In genomic region chr3:101628255-101628654, GRCm38 (mm10) we compare ENCODE assay signal across 20 mouse cellular contexts. TPM values are rescaled to one million over a fixed set of nuclear protein-coding genes. Genes with fewer than 3 reads are reported as not detected.
A peak's percentile ranks its signal among the peaks of the same experiment; 100 is the strongest.
DNase-seq lines count a peak whose midpoint lies in the region; ATAC-seq and TF ChIP-seq lines count a peak whose summit lies in the region.
"Had no signal": no experiment of that assay in that cellular context is flagged by ENCODE, and none has a peak within 500 bp of the region (broad histone marks: within the 10 kb centered on the region; RNA-seq: fewer than 3 reads in every experiment).

No protein-coding gene starts in this region.

- no peak overlapping the region for H3K4me3 ChIP-seq in forebrain, postnatal 0 days (ENCODE audit: low read depth, low read length)
- no peak overlapping the region for H3K4me3 ChIP-seq in forebrain, embryonic 13.5 days
- H3K4me3 ChIP-seq: heart, embryonic 10.5 days; hindbrain, embryonic 15.5 days; lung, embryonic 15.5 days; megakaryocyte, embryonic 14.5 days had no signal

- TF ChIP-seq CTCF in forebrain, postnatal 0 days (IDR thresholded peaks at IDR 0.05; ENCODE audit: low read depth): no peak

- no peaks in the 10 kb centered on the region for H3K4me1 ChIP-seq in forebrain, postnatal 0 days (ENCODE audit: insufficient read depth)
- H3K4me1 ChIP-seq in forebrain, embryonic 13.5 days: no peaks in the 10 kb centered on the region
- H3K4me1 ChIP-seq: lung, embryonic 15.5 days; megakaryocyte, embryonic 14.5 days had no signal

- H3K27ac ChIP-seq in forebrain, postnatal 0 days (ENCODE audit: low read depth, low read length): no peak overlapping the region
- no peak overlapping the region for H3K27ac ChIP-seq in forebrain, embryonic 13.5 days
- H3K27ac ChIP-seq: heart, embryonic 10.5 days; hindbrain, embryonic 15.5 days; lung, embryonic 15.5 days had no signal

- DNase-seq in forebrain, postnatal 0 days: peak; percentile 51
- peak; percentile 36 to 39 for DNase-seq in left cerebral cortex, postnatal 36 days (ENCODE audit: low spot score in 2 of 2)
- DNase-seq in left cerebral cortex, postnatal 4 days: no peak
- DNase-seq in adipocyte (ENCODE audit: low spot score): peak; percentile 55
- peak; percentile 30 to 54 for DNase-seq in right cerebral cortex, postnatal 36 days (ENCODE audit: low spot score in 2 of 2)
- DNase-seq in spleen, adult 18-20 months: no peak
- DNase-seq: cerebellum, adult 11 months; gastrocnemius, postnatal 14 days; heart, postnatal 14 days; kidney, adult 8-10 months; kidney, postnatal 36 days; thymus, postnatal 25 days had no signal

- ATAC-seq in forebrain, postnatal 0 days: peak; percentile 72
- no peak for ATAC-seq in forebrain, embryonic 13.5 days
- ATAC-seq: midbrain, embryonic 16.5 days had no signal

- WGBS in forebrain, postnatal 0 days: 73% methylated on average over 2 of the region's 2 CpGs
- 94% methylated on average over 2 of the region's 2 CpGs for WGBS in forebrain, embryonic 13.5 days

- H3K27me3 ChIP-seq in forebrain, postnatal 0 days (ENCODE audit: insufficient read depth, low read length): no peaks in the 10 kb centered on the region
- H3K27me3 ChIP-seq in forebrain, embryonic 13.5 days: no peaks in the 10 kb centered on the region
- H3K27me3 ChIP-seq: hindbrain, embryonic 15.5 days; lung, embryonic 15.5 days had no signal

- intact Hi-C loops in left cerebral cortex, postnatal 36 days (cut with DNase I): no loop called here
- intact Hi-C loops in left cerebral cortex, postnatal 4 days (cut with DNase I): no loop called here

- H3K4me2 ChIP-seq in forebrain, postnatal 0 days (ENCODE audit: low read depth): no peak overlapping the region
- no peak overlapping the region for H3K4me2 ChIP-seq in forebrain, embryonic 13.5 days
- H3K4me2 ChIP-seq: hindbrain, embryonic 15.5 days; liver, embryonic 11.5 days; lung, embryonic 15.5 days had no signal

- H3K9ac ChIP-seq in forebrain, postnatal 0 days: no peak overlapping the region
- no peak overlapping the region for H3K9ac ChIP-seq in forebrain, embryonic 13.5 days
- H3K9ac ChIP-seq: hindbrain, embryonic 15.5 days; lung, embryonic 15.5 days had no signal

- H3K9me3 ChIP-seq in forebrain, postnatal 0 days (ENCODE audit: low read length): no peaks in the 10 kb centered on the region
- no peaks in the 10 kb centered on the region for H3K9me3 ChIP-seq in forebrain, embryonic 13.5 days (replicated peaks)
- H3K9me3 ChIP-seq: G1E; heart, embryonic 10.5 days; hindbrain, embryonic 15.5 days; lung, embryonic 15.5 days had no signal

- H3K36me3 ChIP-seq in forebrain, postnatal 0 days (ENCODE audit: insufficient read depth): no peaks in the 10 kb centered on the region
- no peaks in the 10 kb centered on the region for H3K36me3 ChIP-seq in forebrain, embryonic 13.5 days (ENCODE audit: poor library complexity, severe bottlenecking)
- H3K36me3 ChIP-seq: G1E; heart, embryonic 10.5 days; hindbrain, embryonic 15.5 days; lung, embryonic 15.5 days had no signal

RNA-seq across cellular contexts. Expression of gene Atp1a1, which starts 23.8 kb away (rescaled TPM):
- 160 and 199 TPM in 2 replicates for total RNA-seq in forebrain, postnatal 0 days (2014; rRNA removed)
- 50.2 and 53.7 TPM in 2 replicates for polyA plus RNA-seq in forebrain, postnatal 0 days (2015; fragmentation: Nextera tagmentation; extraction: Ambion mirVana)
- 32.5 and 34.0 TPM in 2 replicates for polyA plus RNA-seq in forebrain, embryonic 13.5 days (2015; fragmentation: Nextera tagmentation; extraction: Ambion mirVana)
- 1,000 to 10,000 TPM; 1,016 to 1,239 TPM for total RNA-seq in left cerebral cortex, postnatal 36 days (2021)
- 100 to 1,000 TPM; 205 to 223 TPM for total RNA-seq in left cerebral cortex, postnatal 4 days (2021)

Comparison
In these comparisons a context has a peak if more than half of its experiments do, and no peak if none do; other contexts are left out.
1. DNase-seq: peak in forebrain, postnatal 0 days (single experiment), left cerebral cortex, postnatal 36 days (2 of 2), adipocyte (single experiment) and right cerebral cortex, postnatal 36 days (2 of 2); none in left cerebral cortex, postnatal 4 days (single experiment) and spleen, adult 18-20 months (0 of 2).